Mouse (Mus musculus): ENCODE data around the gene Ccdc144b. TPM values are rescaled to one million over a fixed set of nuclear protein-coding genes. Genes with fewer than 3 reads are reported as not detected.

Gene Ccdc144b
- total RNA-seq, 1 experiment from 2014 or later, result 0.15 TPM

Other genes with a start within 250 kb of the Ccdc144b start
- gene Dcun1d1, start 116.1 kb downstream of the Ccdc144b start, total RNA-seq (2021), result 57.7 and 60.2 TPM in 2 replicates
- 89.4 and 90.7 TPM in 2 replicates for gene Mccc1, start 52.9 kb downstream of the Ccdc144b start, total RNA-seq (2021)
- 42.4 and 48.5 TPM in 2 replicates for gene Acad9, start 12.4 kb upstream of the Ccdc144b start, total RNA-seq (2021)
- 5.9 and 7.1 TPM in 2 replicates for gene D3Ertd254e, start 97.5 kb upstream of the Ccdc144b start, total RNA-seq (2021)
- gene Qrfpr, start 168.8 kb upstream of the Ccdc144b start, total RNA-seq (2021), result not detected in 2 replicates